Mouse (Mus musculus): ENCODE results near the gene Trim37.
A peak's percentile ranks its signal among the peaks of the same experiment; 100 is the strongest.
"Not testable (repeated sequence)": the region's sequence is repeated elsewhere in the genome, so short reads cannot be mapped to it uniquely, and the experiment has no call there.

Gene Trim37

GRCm38 (mm10) chr11:87233377-87233776, 106.5 kb downstream of the Trim37 start:
- no peak for DNase-seq (ENCODE audit: low spot score)

- no peak for DNase-seq (ENCODE audit: low spot score)
These were observed 108.0 kb downstream of the Trim37 start for GRCm38 (mm10) chr11:87234743-87235485.

DNA sequence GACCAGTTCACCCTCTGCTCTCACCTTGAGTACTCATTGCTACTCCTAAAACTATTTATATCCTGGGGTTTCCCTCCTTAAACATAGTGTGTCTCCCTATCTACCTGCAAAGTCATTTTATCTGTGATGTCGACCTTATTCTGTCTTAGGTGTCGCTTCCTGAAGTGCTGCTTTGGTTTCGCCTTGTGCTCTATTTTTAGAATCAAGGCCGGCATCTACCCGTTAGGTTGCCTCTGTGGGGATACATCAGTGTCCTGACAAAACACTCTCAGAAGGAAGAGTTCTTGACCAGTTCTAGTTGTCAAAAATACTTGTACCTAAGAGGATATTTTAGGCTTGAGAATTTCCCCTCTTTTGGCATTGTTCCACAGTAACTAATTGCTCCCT, 108.6 kb downstream of the Trim37 start:
- DNase-seq (ENCODE audit: low spot score) = no peak

DNA sequence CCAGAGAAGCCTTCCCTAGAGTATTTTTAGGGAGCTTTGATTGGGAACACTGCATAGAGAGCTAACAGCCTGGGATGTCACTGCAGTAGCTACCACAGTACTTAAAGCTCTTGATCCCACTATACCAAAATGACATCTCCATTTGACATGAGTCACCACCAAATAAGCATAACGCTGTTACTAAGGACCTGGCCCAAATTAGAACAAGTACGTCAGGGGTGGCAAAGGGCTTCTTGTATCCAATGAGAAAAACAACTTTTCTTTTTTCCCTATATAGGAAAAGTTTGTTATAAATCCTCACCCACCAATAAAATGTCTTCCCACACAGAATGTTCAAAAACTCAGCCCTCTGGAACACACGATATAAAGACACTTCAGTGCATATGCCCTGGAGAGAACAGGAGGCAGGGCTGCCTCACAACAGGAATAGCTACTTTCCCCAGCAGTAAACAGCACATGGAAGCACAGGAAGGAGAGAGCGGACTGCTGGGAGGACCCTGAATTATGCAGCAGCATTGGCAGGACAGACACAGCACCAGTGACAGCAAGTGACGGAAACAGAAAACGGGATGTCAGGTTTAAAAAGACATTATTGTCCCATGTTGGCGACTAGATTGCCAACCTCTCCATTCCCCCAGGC, 112.1 kb downstream of the Trim37 start:
- DNase-seq (ENCODE audit: low spot score) = no peak

DNA sequence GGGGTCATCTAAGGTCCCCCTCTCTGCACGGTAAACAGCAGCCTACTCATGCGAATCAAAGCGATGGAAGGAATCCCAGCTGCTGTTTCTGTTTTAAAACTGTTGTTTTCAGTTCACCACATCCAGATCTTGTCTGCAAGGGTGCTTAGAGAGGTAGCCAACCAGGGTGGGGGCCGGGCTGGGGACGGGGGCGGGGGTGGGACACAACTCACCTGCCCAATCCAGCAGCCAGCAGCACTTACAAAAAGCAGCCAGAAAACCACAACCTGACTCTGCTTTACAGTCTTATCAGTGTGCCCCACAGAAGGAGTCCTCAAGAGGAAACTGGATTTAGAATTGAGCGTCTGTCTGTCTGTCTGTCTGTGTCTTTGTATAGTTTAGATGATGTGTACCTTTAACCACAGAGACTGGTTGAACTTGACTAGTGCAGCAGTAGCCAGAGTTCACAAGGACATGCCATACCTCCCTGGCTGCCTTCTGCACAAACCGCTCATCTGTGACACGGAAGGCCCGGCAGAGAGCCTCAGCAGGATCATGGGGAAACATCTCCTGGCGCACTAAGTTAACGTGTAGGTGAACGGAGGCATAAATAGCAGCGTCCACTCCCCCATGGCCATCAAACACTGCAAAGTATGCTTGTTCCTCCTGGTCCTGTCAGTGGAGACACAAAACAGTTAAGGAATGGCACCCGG, 113.4 kb downstream of the Trim37 start:
- no peak for DNase-seq (ENCODE audit: low spot score)

DNA sequence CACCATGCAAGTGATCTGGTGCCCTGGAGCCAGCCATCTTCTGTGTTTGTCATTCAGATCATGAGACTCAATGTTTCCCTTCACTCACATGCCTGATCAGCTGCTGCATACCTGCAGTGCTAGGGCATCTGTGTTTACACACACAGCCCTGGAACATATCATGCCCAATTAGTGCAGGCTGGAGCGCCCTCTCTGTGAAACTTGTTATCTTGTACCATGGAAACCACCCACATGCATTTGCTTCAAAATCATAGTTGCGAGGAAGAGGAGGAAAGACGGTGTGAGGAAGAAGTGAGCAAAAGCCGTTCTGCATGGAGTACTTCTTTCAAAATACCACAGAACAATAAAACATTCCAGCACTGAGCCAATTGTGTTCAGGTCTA, 113.9 kb downstream of the Trim37 start:
- no peak for DNase-seq (ENCODE audit: low spot score)

GRCm38 (mm10) chr11:87241256-87241655, 114.4 kb downstream of the Trim37 start:
- no peak for DNase-seq (ENCODE audit: low spot score)

DNA sequence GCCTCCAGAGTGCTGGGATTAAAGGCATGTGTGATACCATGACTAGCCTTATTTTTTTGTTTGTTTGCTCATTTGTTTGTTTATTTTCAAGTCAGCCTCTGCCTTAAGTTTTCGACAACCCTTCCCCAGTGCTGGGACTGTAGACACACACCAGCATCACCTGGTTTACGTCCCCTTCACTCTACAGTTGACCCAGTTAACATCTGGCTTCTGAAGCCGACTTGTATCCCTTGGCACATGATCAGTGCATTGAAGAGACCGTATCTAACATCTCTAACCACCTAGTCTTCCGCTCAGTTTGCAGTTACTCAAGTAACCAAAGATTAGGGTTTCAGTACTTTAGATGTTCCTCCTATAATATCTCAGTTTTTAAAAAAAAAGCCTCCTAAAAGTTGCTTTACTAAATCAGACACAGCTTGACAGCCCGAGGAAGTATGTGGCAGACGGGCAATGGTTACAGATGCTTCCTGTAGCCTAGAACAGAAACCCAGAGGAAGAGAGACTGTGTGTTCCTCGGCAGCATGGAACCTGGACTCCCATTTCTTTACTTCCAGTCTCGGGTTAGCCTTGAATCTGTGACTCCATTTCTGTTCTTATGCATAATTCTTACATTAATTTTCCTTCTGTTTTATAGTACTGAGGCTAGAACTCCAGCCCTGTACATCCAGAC, 118.4 kb downstream of the Trim37 start:
- no peak for DNase-seq (ENCODE audit: low spot score)

DNA sequence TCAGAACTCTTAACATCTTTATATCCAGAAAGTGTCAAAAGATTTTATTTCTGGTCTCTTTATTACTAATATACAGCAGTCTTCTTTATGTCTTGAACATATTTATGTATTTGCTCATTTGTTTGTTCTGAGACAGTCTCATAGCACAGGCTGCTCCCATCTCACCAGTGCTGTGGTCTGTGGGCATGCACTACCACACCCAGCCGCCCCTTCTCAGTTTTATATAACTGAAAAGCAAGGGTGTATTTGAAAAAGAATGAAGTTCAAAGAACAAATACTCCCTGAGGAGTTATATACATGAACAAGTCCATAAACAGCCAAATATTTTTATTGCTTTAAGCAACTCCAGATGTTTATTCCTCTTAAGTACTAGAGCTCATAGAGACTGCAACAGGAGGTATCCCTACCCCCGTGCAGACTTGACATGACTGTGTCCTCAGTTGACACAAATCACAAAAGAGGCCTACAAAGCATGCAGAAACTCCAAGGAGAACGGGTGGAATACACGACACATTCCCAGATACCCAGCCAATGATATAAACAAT, 119.3 kb downstream of the Trim37 start:
- no peak for DNase-seq (ENCODE audit: low spot score)

GRCm38 (mm10) chr11:87246724-87247493, 120.0 kb downstream of the Trim37 start:
- DNase-seq (ENCODE audit: low spot score) = no peak

- DNase-seq (ENCODE audit: low spot score) = no peak
These were observed 120.6 kb downstream of the Trim37 start for GRCm38 (mm10) chr11:87247494-87247866.

DNA sequence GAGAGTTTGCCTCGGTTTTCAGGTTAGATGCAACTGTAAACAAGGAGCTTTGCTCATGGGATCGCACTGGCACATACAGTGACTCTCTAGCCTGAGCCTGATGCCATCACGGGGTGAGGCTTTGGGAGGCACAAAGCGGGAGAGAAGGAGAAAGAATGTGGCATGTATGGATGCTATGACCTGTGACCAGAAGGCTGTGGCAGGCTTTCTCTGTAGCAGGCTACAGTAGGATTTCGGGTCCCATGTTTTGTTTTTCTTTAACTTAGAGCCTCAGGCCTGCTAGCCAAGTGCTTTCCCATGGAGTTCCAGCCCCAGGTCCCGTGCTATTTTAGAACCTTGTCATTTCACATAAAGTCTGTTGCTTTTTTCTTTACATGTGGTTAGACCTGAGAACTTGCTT, 123.3 kb downstream of the Trim37 start:
- no peak for DNase-seq (ENCODE audit: low spot score)

GRCm38 (mm10) chr11:87253294-87253693, 126.4 kb downstream of the Trim37 start:
- no peak for DNase-seq (ENCODE audit: low spot score)

DNA sequence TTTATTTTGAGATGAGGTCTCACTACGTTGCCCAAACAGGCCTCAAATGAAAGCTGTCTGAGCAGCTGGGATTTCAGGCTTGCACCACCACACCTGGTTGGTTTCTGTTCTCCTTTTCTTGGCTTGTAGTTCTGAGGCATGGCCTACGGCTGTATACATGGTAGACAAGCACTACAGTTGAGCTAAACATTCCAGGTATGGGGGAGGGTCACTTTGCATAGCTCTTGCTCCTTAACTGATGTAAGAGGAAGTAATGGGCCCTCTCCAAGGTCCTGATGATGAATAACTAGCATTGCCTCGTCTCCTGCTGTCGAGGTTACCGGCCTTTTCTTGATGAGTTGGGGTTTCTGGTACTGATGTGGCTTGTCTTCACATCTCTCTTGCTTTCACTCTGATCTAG, 127.3 kb downstream of the Trim37 start:
- DNase-seq (ENCODE audit: low spot score) = peak; percentile 64

GRCm38 (mm10) chr11:87257282-87257681, 130.4 kb downstream of the Trim37 start:
- DNase-seq (ENCODE audit: low spot score) = no peak

GRCm38 (mm10) chr11:87259792-87260191, 132.9 kb downstream of the Trim37 start:
- DNase-seq (ENCODE audit: low spot score) = no peak

DNA sequence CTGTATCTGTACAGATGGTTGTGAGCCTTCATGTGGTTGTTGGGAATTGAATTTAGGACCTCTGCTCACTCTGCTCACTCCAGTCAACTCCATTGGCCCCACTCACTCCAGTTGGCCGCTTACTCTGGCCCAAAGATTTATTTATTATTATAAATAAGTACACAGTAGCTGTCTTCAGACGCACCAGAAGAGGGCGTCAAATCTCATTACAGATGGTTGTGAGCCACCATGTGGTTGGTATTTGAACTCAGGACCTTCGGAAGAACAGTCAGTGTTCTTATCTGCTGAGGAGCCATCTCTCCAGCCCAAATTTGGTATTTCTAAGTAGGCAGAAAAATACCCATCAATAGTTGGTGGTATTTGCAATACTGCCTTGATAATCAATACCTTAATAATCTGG, 134.8 kb downstream of the Trim37 start:
- not testable (repeated sequence) for DNase-seq (ENCODE audit: low spot score)

GRCm38 (mm10) chr11:87263946-87264345, 137.1 kb downstream of the Trim37 start:
- DNase-seq (ENCODE audit: low spot score) = peak; percentile 59

DNA sequence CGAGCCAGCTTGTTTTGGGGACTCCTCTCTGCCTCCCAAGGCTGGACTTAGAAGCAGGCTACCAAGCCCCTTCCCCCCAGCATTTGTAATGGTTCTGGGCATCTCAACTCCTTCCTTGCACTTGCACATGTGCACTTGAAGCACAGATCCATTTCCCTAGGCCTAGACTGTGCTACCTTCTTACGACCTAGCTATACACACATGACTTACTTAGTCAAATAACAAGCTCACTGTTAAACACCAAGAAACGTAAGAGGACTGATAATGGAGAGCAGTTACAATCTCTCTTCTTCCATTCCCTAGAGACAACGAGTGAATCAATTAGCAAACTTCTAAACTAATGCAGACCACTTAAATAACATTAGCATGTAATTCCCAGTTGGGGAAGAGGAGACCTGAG, 139.4 kb downstream of the Trim37 start:
- DNase-seq (ENCODE audit: low spot score) = no peak

DNA sequence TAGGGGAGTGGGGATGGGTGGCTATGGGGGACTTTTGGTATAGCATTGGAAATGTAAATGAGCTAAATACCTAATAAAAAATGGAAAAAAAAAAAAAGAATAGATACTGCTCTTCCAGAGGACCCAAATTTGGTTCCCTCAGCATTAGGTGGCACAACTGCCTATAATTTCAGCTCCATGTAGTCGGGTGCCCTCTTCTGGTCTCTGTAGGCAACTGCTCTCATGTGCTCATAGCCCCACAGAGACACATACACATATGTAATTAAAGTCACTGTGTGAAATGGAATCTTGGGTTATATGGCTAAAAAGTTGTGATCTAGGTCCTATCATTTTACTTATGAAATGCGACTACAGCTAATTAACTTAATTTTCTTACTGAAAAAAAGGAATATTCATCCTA, 141.9 kb downstream of the Trim37 start:
- no peak for DNase-seq (ENCODE audit: low spot score)

All from embryo, embryonic 10 days (tissue).